Comparison of ENCODE assay signal across 10 mouse cellular contexts in the genomic region with DNA sequence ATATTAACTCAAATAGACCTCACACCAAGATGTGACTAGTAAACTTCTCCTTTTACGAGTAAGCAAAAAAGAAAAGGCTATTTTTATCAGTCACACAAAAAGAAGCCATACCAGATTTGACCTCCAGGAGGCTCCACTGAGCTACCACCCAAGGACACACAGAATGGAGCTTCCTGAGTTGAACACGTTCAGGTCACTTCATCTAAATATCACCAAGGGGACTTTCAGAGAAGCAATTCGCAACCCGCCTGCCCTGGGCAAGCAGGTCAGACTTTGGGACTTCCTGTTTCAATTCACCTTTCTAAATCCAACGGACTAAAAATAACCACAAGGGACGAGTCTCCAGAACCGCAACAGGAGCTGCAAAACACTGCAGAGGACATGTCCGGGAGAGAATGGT.
DNase-seq lines count a peak whose midpoint lies in the region; ATAC-seq and TF ChIP-seq lines count a peak whose summit lies in the region.
"Had no signal": no experiment of that assay in that cellular context is flagged by ENCODE, and none has a peak within 500 bp of the region (broad histone marks: within the 10 kb centered on the region; RNA-seq: fewer than 3 reads in every experiment).

No protein-coding gene starts in this region.

- no peak overlapping the region for H3K27ac ChIP-seq in stomach, postnatal 0 days (replicated peaks)
- H3K27ac ChIP-seq: embryonic facial prominence, embryonic 15.5 days had no signal

- H3K27me3 ChIP-seq in stomach, postnatal 0 days (ENCODE audit: control insufficient read depth, insufficient read depth, low read length): no peaks in the 10 kb centered on the region
- H3K27me3 ChIP-seq: embryonic facial prominence, embryonic 15.5 days had no signal

- H3K4me3 ChIP-seq in stomach, postnatal 0 days (ENCODE audit: low read depth, low read length): no peak overlapping the region
- H3K4me3 ChIP-seq: embryonic facial prominence, embryonic 15.5 days had no signal

- ATAC-seq in stomach, postnatal 0 days (ENCODE audit: low FRiP score, low TSS enrichment): no peak

- H3K4me2 ChIP-seq in stomach, postnatal 0 days (replicated peaks; ENCODE audit: low read depth): no peak overlapping the region
- H3K4me2 ChIP-seq: embryonic facial prominence, embryonic 15.5 days had no signal

- H3K4me1 ChIP-seq in stomach, postnatal 0 days (replicated peaks; ENCODE audit: control insufficient read depth, insufficient read depth): no peaks in the 10 kb centered on the region
- H3K4me1 ChIP-seq: embryonic facial prominence, embryonic 15.5 days had no signal

- peak; percentile 61 for TF ChIP-seq CTCF in stomach, postnatal 0 days (IDR thresholded peaks at IDR 0.05; ENCODE audit: low read depth)

- TF ChIP-seq EP300 in stomach, postnatal 0 days (optimal IDR thresholded peaks at IDR 0.05): no peak

- no peaks in the 10 kb centered on the region for H3K36me3 ChIP-seq in stomach, postnatal 0 days (ENCODE audit: control insufficient read depth, insufficient read depth, low read length)
- H3K36me3 ChIP-seq: embryonic facial prominence, embryonic 15.5 days; G1E had no signal

- DNase-seq in embryo, embryonic 10.5 days (ENCODE audit: low spot score): peak; percentile 18
- no peak for DNase-seq in embryo, embryonic 11 days
- DNase-seq in retina, embryonic 14.5 days (ENCODE audit: low spot score): peak; percentile 13
- DNase-seq in retina, postnatal 1 day: no peak
- DNase-seq in heart, adult 9 months (ENCODE audit: low spot score in 2 of 2): peak; percentile 17 to 52
- no peak for DNase-seq in stomach, postnatal 0 days (ENCODE audit: low spot score)
- DNase-seq in left cerebral cortex, adult 18-20 months (ENCODE audit: low spot score in 2 of 2): no peak
- DNase-seq in urinary bladder, postnatal 10 days (ENCODE audit: low spot score): no peak

- H3K9ac ChIP-seq in stomach, postnatal 0 days (ENCODE audit: low read length): no peak overlapping the region
- H3K9ac ChIP-seq: embryonic facial prominence, embryonic 15.5 days had no signal

- 63% methylated on average over 8 of the region's 8 CpGs for WGBS in stomach, postnatal 0 days

- no peaks in the 10 kb centered on the region for H3K9me3 ChIP-seq in stomach, postnatal 0 days (ENCODE audit: control insufficient read depth, low read length)
- H3K9me3 ChIP-seq: embryonic facial prominence, embryonic 15.5 days had no signal

Comparison
In these comparisons a context has a peak if more than half of its experiments do, and no peak if none do; other contexts are left out.
1. DNase-seq: peak in embryo, embryonic 10.5 days (single experiment), retina, embryonic 14.5 days (single experiment) and heart, adult 9 months (2 of 2); none in embryo, embryonic 11 days (single experiment), retina, postnatal 1 day (single experiment), stomach, postnatal 0 days (single experiment), left cerebral cortex, adult 18-20 months (0 of 2) and urinary bladder, postnatal 10 days (single experiment).